Mouse (Mus musculus): ENCODE measurements around the gene Arcn1. TPM values are rescaled to one million over a fixed set of nuclear protein-coding genes. Genes with fewer than 3 reads are reported as not detected.

Arcn1 gene
- polyA plus RNA-seq, 1 experiment from 2014 or later = 219 TPM

DNA sequence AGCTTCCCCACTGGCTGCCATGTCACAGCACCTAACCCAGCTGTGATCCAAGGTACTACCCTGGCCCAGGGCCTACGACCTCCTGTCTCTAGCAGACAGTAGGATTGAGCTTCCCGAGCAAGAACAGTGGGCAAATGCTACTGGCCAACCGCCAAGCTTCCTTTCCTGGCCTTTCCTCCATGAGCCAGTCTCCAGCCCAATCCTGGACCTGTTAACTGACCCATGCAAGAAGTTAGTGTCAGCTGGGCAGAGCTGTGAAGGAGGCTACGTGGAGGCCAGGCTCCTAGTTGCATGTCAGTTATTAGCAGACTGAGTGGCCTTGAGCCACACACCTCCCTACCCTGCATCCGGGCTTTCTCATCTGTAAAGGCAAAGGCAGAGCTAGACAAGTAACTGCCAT, 67.9 kb downstream of the Arcn1 start:
- H3K27me3 ChIP-seq (ENCODE audit: insufficient read depth, low read length) = no peaks in the 10 kb centered on the region
- H3K4me3 ChIP-seq (ENCODE audit: low read length) = no peak overlapping the region
- no peak overlapping the region for H3K9ac ChIP-seq (replicated peaks; ENCODE audit: low read length)
- peaks cover 70% of the 10 kb centered on the region for H3K36me3 ChIP-seq (ENCODE audit: insufficient read depth, low read length)
- ATAC-seq (ENCODE audit: low FRiP score, low TSS enrichment) = no peak
- no peak overlapping the region for H3K4me2 ChIP-seq (replicated peaks; ENCODE audit: low read depth, low read length)
- no peaks in the 10 kb centered on the region for H3K4me1 ChIP-seq (ENCODE audit: insufficient read depth, low read length)
- no peaks in the 10 kb centered on the region for H3K9me3 ChIP-seq (ENCODE audit: low read length)
- WGBS = 66% methylated on average over 5 of the region's 5 CpGs
- no peak overlapping the region for H3K27ac ChIP-seq (ENCODE audit: low read length)

DNA sequence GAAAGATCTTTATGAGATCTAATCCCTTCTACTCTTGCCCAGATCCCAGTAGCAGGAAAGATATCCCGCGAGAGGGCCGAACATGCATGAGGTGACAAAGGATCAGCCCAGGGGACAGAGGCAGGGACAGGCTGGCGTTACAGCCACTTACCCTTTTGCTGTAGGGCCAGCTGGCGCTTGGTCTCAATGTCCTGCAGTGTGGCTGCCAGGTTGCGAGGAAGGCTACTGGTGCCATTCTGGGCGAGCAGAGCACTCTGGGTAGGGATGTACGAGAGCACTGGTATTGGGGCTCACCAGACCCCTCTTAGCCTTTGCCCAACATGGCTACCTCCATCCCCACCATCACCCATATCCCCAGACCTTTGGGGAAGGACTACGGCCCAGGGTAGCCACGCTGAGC, 68.4 kb downstream of the Arcn1 start:
- 86% methylated on average over 10 of the region's 10 CpGs for WGBS
- H3K4me3 ChIP-seq (ENCODE audit: low read length) = no peak overlapping the region
- H3K4me1 ChIP-seq (ENCODE audit: insufficient read depth, low read length) = no peaks in the 10 kb centered on the region
- no peak overlapping the region for H3K9ac ChIP-seq (replicated peaks; ENCODE audit: low read length)
- H3K4me2 ChIP-seq (replicated peaks; ENCODE audit: low read depth, low read length) = no peak overlapping the region
- no peak for ATAC-seq (ENCODE audit: low FRiP score, low TSS enrichment)
- H3K27ac ChIP-seq (ENCODE audit: low read length) = no peak overlapping the region
- no peaks in the 10 kb centered on the region for H3K9me3 ChIP-seq (ENCODE audit: low read length)
- peaks cover 73% of the 10 kb centered on the region for H3K36me3 ChIP-seq (ENCODE audit: insufficient read depth, low read length)
- no peaks in the 10 kb centered on the region for H3K27me3 ChIP-seq (ENCODE audit: insufficient read depth, low read length)

DNA sequence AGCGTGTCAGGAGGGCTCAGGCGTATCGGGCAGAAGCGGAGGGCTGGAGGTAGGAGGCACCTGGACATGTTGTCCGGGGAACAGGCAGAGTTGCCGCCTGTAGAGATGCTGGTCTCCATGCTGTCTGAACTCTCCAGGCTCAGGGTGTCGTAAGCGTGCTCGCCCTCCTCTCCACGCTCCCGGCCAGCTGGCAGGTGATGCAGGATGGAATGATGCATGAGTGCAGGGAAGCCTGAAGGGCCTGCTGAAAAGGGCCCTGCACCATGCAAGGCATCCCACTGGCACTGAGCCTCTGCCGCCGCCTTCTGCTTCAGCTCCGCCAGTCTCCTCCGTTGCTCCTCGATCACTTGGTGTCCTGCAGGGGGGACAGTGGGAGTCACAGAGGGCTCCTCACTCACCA, 69.8 kb downstream of the Arcn1 start:
- Histone ChIP-seq H3K9ac (replicated peaks; ENCODE audit: low read length) (no peak overlapping the region), H3K27ac (ENCODE audit: low read length) (no peak overlapping the region), H3K27me3 (ENCODE audit: insufficient read depth, low read length) (no peaks in the 10 kb centered on the region), H3K4me1 (ENCODE audit: insufficient read depth, low read length) (no peaks in the 10 kb centered on the region), H3K9me3 (ENCODE audit: low read length) (no peaks in the 10 kb centered on the region), H3K4me2 (replicated peaks; ENCODE audit: low read depth, low read length) (no peak overlapping the region), H3K4me3 (ENCODE audit: low read length) (no peak overlapping the region), H3K36me3 (ENCODE audit: insufficient read depth, low read length) (peaks cover 81% of the 10 kb centered on the region)
- ATAC-seq (ENCODE audit: low FRiP score, low TSS enrichment) = no peak
- 91% methylated on average over 16 of the region's 16 CpGs for WGBS

DNA sequence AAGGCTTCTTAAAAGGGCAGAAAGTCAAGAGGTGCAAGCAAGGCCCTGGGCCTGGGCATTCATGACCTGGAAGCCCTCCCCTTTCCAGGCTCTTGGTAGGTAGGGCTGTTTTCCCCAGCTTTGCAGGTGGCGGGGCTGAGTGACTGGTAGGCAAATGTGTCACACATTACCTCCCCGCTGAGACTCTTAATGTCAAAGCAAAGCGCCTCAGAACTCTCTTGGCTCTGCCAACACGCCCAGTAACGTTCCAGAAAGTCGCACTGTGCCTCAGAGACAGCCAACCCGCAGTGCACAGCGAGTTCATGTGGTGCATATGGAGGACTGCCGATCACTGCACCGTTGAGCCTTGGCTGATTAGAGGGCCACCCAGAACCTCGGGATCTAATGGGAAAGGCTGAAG, 74.6 kb downstream of the Arcn1 start:
- Histone ChIP-seq H3K36me3 (ENCODE audit: insufficient read depth, low read length) (peaks cover 71% of the 10 kb centered on the region), H3K27me3 (ENCODE audit: insufficient read depth, low read length) (no peaks in the 10 kb centered on the region), H3K4me2 (replicated peaks; ENCODE audit: low read depth, low read length) (no peak overlapping the region), H3K9me3 (ENCODE audit: low read length) (no peaks in the 10 kb centered on the region), H3K4me1 (ENCODE audit: insufficient read depth, low read length) (peaks cover 9% of the 10 kb centered on the region; the same call in 1 of the 2 replicates), H3K27ac (ENCODE audit: low read length) (no peak overlapping the region), H3K4me3 (ENCODE audit: low read length) (no peak overlapping the region), H3K9ac (replicated peaks; ENCODE audit: low read length) (no peak overlapping the region)
- ATAC-seq (ENCODE audit: low FRiP score, low TSS enrichment) = no peak
- WGBS = 88% methylated on average over 11 of the region's 11 CpGs

DNA sequence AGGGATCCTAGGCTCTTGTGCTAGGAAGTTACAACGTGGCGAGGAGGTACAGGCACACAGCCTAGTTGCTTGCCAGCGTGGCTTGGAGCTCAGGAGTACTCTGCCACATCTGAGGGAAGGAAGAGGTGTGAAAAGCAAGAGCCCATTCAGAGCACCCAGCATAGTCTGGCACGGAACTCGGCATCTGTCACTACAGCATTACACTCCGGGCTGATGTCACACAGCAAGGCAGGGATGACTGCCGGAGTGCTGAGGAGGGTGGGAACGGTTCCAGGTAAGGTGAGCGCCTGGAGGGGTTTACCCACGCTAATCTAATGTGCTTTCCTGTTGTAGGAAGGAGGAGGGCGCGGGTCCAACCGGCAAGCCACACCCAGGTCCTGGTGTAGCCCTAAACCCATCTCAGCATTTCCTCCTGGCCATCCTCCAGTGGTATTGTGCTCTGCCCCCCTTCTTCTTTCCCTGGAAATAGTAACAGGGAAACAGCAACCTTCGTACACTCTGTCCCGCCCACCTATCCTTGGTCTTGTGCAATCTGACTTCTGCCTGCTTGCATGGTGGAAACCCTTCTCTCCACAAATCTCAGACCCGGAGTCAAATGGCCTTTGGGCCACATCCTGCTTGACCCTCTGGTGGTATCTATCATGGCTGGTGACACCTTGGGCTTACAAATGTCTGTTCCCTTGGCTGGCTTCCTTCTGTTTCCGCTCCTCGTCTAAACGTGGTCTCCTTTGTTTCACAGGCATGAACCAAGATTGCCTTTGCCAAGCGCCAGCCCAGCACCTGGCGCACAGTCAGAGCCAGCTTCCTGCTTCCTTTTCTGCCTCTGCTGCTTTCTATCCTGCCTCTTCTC, 75.7 kb downstream of the Arcn1 start:
- H3K4me1 ChIP-seq (ENCODE audit: insufficient read depth, low read length) = peaks cover 9% of the 10 kb centered on the region; the same call in 1 of the 2 replicates
- peak overlapping the region; percentile 56; the same call in 1 of the 2 replicates for H3K27ac ChIP-seq (ENCODE audit: low read length)
- peaks cover 69% of the 10 kb centered on the region for H3K36me3 ChIP-seq (ENCODE audit: insufficient read depth, low read length)
- peak; percentile 80 for ATAC-seq (ENCODE audit: low FRiP score, low TSS enrichment)
- no peak overlapping the region for H3K9ac ChIP-seq (replicated peaks; ENCODE audit: low read length)
- H3K4me2 ChIP-seq (replicated peaks; ENCODE audit: low read depth, low read length) = no peak overlapping the region
- no peak overlapping the region for H3K4me3 ChIP-seq (ENCODE audit: low read length)
- no peaks in the 10 kb centered on the region for H3K9me3 ChIP-seq (ENCODE audit: low read length)
- 56% methylated on average over 21 of the region's 21 CpGs for WGBS
- no peaks in the 10 kb centered on the region for H3K27me3 ChIP-seq (ENCODE audit: insufficient read depth, low read length)

Other genes with a start within 250 kb of the Arcn1 start
- 0.11 TPM in 1 of 2 replicates, not detected in the other for gene Cxcr5, start 206.0 kb downstream of the Arcn1 start, polyA plus RNA-seq (2015; fragmentation: Nextera tagmentation; extraction: Ambion mirVana)
- gene Ddx6, start 163.0 kb downstream of the Arcn1 start, polyA plus RNA-seq (2015; fragmentation: Nextera tagmentation; extraction: Ambion mirVana) = 11.2 and 13.9 TPM in 2 replicates
- 0.17 TPM in 1 of 2 replicates, not detected in the other for gene Treh, start 94.6 kb downstream of the Arcn1 start, polyA plus RNA-seq (2015; fragmentation: Nextera tagmentation; extraction: Ambion mirVana)
- gene Phldb1, start 32.6 kb downstream of the Arcn1 start, polyA plus RNA-seq (2015; fragmentation: Nextera tagmentation; extraction: Ambion mirVana) = 37.0 and 37.6 TPM in 2 replicates
- 100 and 111 TPM in 2 replicates for gene Ift46, start 63 bp upstream of the Arcn1 start, polyA plus RNA-seq (2015; fragmentation: Nextera tagmentation; extraction: Ambion mirVana)
- 34.9 and 40.4 TPM in 2 replicates for gene Tmem25, start 31.5 kb upstream of the Arcn1 start, polyA plus RNA-seq (2015; fragmentation: Nextera tagmentation; extraction: Ambion mirVana)
- 161 and 182 TPM in 2 replicates for gene Ttc36, start 35.2 kb upstream of the Arcn1 start, polyA plus RNA-seq (2015; fragmentation: Nextera tagmentation; extraction: Ambion mirVana)
- gene Kmt2a, start 113.5 kb upstream of the Arcn1 start, polyA plus RNA-seq (2015; fragmentation: Nextera tagmentation; extraction: Ambion mirVana) = 10.8 and 13.5 TPM in 2 replicates
- 677 and 753 TPM in 2 replicates for gene Atp5l, start 152.9 kb upstream of the Arcn1 start, polyA plus RNA-seq (2015; fragmentation: Nextera tagmentation; extraction: Ambion mirVana)
- gene Ube4a, start 197.8 kb upstream of the Arcn1 start, polyA plus RNA-seq (2015; fragmentation: Nextera tagmentation; extraction: Ambion mirVana) = 24.3 and 29.1 TPM in 2 replicates
- not detected in 2 replicates for gene Cd3g, start 212.6 kb upstream of the Arcn1 start, polyA plus RNA-seq (2015; fragmentation: Nextera tagmentation; extraction: Ambion mirVana)
- not detected in 2 replicates for gene Cd3d, start 213.9 kb upstream of the Arcn1 start, polyA plus RNA-seq (2015; fragmentation: Nextera tagmentation; extraction: Ambion mirVana)
- gene Cd3e, start 241.8 kb upstream of the Arcn1 start, polyA plus RNA-seq (2015; fragmentation: Nextera tagmentation; extraction: Ambion mirVana) = not detected in 2 replicates